Mouse (Mus musculus) heart, embryonic 10.5 days (tissue): ENCODE data around the gene Cdc42. TPM values are rescaled to one million over a fixed set of nuclear protein-coding genes. Genes with fewer than 3 reads are reported as not detected.
A peak's percentile ranks its signal among the peaks of the same experiment; 100 is the strongest.

Experiments used
- DNase-seq: peaks from one replicate; pipeline ENCODE4 v3.0.0-alpha.2; 2017; ENCODE audit warnings: low spot score
- H3K27ac ChIP-seq: fragments of 300-500 bp; sonication (generic); 2 replicates; pipeline ENCODE4 v1.5.1; 2016; ENCODE audit warnings: mild to moderate bottlenecking
- H3K27me3 ChIP-seq: fragments of 300-500 bp; sonication (generic); 2 replicates; pipeline ENCODE4 v1.6.1; 2016; ENCODE audit warnings: mild to moderate bottlenecking; ENCODE audit not compliant: poor library complexity, insufficient read depth, severe bottlenecking
- H3K36me3 ChIP-seq: fragments of 300-500 bp; sonication (generic); 2 replicates; pipeline ENCODE4 v1.6.1; 2016; ENCODE audit warnings: mild to moderate bottlenecking, moderate library complexity
- H3K4me1 ChIP-seq: fragments of 300-500 bp; sonication (generic); 2 replicates; pipeline ENCODE4 v1.6.1; 2016; ENCODE audit warnings: mild to moderate bottlenecking
- H3K4me3 ChIP-seq: fragments of 300-500 bp; sonication (generic); 2 replicates; pipeline ENCODE4 v1.5.1; 2016; ENCODE audit warnings: mild to moderate bottlenecking, moderate library complexity
- H3K9me3 ChIP-seq: fragments of 300-500 bp; sonication (generic); 2 replicates; pipeline ENCODE4 v1.6.1; 2016; ENCODE audit warnings: mild to moderate bottlenecking, moderate library complexity
- WGBS: fragments of 180-500 bp; shearing (Covaris S2); methylation state at CpG from one replicate; pipeline ENCODE4 v1.1.7; 2016; 5-methylcytosine and 5-hydroxymethylcytosine counted together
- polyA plus RNA-seq: library from polyadenylated mRNA; unstranded; fragments of >200 nt; fragmentation: Nextera tagmentation; extraction: Ambion mirVana; gene quantifications from 2 replicates; pipeline ENCODE4 v1.2.1, GENCODE M21; 2016

Cdc42 gene
- polyA plus RNA-seq, 1 experiment from 2014 or later = 560 TPM

DNA sequence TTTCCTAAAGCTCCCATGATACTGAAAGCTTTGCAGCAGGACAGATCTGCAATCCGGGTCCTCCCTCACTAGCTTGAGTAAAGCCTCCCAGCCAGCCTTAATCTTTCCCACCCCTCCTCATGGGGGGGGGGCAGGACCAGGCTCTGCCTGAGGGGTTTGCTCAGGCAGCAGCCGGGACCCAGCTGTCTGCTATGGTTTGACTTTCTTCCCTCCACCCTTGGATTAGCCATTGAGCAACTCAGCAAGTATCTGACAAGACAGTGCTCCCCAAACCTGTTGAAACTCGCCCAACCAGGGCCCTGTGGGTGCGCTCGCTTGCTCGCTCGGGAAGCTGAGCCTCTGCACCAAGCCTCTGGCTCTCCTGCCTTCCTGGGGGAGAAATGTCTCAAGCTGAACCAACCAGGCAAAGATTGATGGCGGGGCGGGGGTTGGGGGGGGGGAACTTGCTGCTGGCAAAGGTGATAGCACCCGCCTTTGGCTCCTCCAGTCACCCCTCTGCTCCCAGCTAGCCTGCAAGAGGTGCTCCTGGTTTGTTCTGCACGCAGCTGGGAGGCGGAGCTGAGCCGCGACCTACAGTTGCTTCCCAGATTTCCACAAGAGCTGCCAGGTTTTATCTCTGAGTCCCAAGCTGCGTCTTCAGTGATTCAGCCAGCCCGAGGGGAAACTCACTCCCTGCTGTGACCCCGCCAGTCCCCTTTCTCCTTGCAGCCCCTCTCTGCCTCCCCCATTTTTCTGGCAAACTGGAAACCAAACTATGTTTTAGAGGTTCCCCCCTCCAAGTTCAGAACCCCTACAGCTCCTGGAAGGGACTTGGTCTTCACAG lies 74.7 kb downstream of the Cdc42 start:
- Histone ChIP-seq H3K9me3 (no peaks in the 10 kb centered on the region), H3K27me3 (peaks cover 97% of the 10 kb centered on the region), H3K4me3 (peak overlapping the region; percentile 17), H3K4me1 (peaks cover 50% of the 10 kb centered on the region), H3K36me3 (no peaks in the 10 kb centered on the region), H3K27ac (no peak overlapping the region)
- no peak for DNase-seq
- 7% methylated on average over 17 of the region's 17 CpGs for WGBS

DNA sequence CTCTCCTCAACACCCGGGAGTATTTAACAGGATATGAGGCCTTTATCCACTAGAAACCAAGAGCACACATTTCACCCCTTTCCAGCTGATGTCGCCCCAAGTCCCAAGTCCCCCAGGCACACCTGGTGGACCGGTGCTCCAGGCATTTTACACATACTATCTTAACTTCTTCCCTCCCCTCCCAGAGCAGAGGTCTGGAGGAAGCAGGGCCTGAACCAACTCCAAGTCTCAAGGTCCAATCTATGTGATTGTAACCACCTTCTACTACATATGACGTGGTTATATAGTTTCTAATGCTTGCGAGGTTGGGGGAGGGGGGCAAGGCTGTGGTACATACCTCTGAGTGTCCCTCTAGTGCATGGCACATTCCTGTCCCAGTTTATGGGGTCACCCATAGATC lies 75.4 kb downstream of the Cdc42 start:
- H3K36me3 ChIP-seq = no peaks in the 10 kb centered on the region
- peaks cover 97% of the 10 kb centered on the region for H3K27me3 ChIP-seq
- 75% methylated on average over 5 of the region's 5 CpGs for WGBS
- no peak overlapping the region for H3K27ac ChIP-seq
- no peak overlapping the region for H3K4me3 ChIP-seq
- DNase-seq = no peak
- no peaks in the 10 kb centered on the region for H3K9me3 ChIP-seq
- H3K4me1 ChIP-seq = peaks cover 48% of the 10 kb centered on the region

DNA sequence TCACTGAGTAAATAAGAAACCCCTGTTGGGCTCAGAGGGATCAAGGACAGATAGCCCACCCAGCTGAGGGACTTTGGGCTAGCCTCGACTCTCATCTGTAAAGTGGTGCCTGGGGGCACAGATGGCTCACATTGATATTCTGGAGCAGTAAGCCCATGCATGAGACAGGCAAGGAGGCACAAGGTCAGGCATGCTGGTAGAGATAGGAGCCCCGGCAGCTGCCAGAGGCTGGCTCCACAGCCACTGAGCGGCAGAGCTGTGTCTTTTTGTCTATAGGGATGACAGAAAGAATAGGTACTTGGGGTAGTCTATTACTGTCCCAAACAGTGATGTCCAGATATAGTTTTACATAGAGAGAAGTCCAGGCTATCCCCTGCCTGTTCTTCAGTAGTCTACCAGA lies 76.2 kb downstream of the Cdc42 start:
- WGBS = 73% methylated on average over 3 of the region's 3 CpGs
- Histone ChIP-seq H3K4me1 (peaks cover 48% of the 10 kb centered on the region), H3K9me3 (no peaks in the 10 kb centered on the region), H3K27ac (no peak overlapping the region), H3K4me3 (no peak overlapping the region), H3K27me3 (peaks cover 97% of the 10 kb centered on the region), H3K36me3 (no peaks in the 10 kb centered on the region)
- DNase-seq = no peak

DNA sequence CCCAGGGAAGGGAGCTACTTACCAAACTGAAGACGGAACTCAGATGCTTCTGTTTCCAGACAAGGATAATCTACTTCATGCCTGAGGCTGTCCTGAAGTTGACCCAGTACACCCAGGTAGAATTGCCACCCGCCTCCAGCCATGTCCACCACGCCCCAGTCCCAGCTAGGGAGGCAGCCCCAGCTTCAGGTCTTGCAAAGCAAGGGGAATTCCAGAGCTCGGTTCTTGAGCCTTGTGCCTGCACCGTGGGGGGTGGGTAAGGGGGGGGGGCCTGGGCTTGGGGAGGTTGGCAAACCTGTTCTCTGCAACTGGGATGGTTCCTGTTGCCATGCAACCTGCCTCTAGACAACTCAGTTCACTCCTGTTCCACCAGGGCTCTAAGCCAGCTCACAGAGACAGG lies 78.2 kb downstream of the Cdc42 start:
- no peak overlapping the region for H3K4me3 ChIP-seq
- H3K27ac ChIP-seq = no peak overlapping the region
- peaks cover 99% of the 10 kb centered on the region for H3K27me3 ChIP-seq
- no peaks in the 10 kb centered on the region for H3K9me3 ChIP-seq
- no peak for DNase-seq
- 25% methylated on average over 5 of the region's 5 CpGs for WGBS
- H3K4me1 ChIP-seq = peaks cover 45% of the 10 kb centered on the region
- no peaks in the 10 kb centered on the region for H3K36me3 ChIP-seq

DNA sequence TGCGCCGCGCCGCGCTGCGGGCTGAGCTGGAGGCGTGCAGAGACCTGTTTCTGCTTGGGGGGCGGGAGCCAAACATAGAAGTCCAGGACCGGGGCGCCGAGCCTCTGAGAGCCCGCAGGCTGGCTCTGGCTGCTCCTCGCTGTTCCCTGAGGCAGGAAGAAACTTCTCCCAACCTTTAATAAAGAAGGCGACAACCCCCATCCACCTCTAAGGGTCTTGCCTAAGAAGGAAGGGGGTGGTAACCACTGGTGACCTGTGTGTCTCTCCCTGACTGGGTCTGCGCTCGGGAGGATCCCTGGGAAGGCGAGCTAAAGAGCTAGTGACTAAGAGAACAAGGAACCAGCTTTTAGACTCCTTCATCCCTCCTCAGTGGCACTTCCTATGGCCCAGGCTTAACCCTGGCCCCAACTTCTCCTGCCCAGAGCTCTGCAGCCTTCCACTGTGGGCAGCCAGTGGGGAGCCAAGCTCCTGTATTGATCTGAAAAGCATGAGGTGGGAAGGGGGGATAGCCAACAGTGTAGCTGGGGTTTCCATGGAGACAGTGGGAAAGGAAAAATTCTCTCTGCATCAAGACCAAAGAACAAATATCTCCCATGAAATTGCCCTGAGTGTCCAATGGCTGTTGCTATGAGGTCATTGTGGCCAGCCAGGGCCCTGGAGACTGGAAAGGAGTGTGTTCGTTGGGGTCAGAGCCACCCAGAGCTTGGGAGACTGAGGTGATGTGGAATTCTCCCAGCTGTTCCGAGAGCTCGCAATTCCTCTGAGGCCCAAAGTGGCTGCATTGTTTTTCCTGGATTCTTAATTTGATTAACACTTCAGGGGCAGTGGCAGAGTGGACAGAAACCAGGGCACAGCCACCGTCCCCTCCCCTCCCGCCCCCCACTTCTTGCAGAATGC lies 79.1 kb downstream of the Cdc42 start:
- 3% methylated on average over 22 of the region's 22 CpGs for WGBS

DNA sequence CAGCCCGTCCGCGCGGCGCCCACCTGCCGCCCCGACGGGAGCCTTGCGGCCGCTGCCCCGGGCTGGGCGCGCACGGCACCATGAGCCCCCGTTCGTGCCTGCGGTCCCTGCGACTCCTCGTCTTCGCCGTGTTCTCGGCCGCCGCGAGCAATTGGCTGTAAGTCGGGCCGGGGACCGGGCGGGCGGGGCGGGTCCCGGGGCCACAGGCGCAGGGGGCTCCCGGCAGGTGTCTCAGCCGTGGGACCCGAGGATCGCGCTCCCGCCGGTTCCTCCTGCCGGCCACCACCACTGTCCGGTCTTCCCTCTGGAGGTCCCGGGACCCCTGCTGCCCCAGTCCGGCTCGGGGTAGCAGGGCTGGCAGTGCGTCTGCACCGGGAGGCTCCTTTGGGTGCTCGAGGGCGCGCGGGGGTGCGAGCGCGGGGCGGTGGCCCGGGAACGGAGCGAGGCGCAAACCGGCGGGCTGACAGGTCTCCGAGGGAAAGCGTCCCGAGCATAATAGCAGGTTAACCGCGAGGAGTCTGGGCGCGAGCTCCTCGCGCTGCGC lies 79.8 kb downstream of the Cdc42 start:
- no peaks in the 10 kb centered on the region for H3K36me3 ChIP-seq
- no peak for DNase-seq
- H3K27me3 ChIP-seq = peaks cover 88% of the 10 kb centered on the region
- H3K4me3 ChIP-seq = peak overlapping the region; percentile 70
- peaks cover 44% of the 10 kb centered on the region for H3K4me1 ChIP-seq
- WGBS = under 1% methylated on average over 61 of the region's 71 CpGs
- H3K27ac ChIP-seq = peak overlapping the region; percentile 65
- H3K9me3 ChIP-seq = no peaks in the 10 kb centered on the region

More for the DNA sequence above, 79.1 kb downstream of the Cdc42 start:
- Histone ChIP-seq H3K9me3 (no peaks in the 10 kb centered on the region), H3K27me3 (peaks cover 92% of the 10 kb centered on the region), H3K4me1 (peaks cover 51% of the 10 kb centered on the region), H3K4me3 (peak overlapping the region; percentile 70), H3K27ac (peak overlapping the region; percentile 65), H3K36me3 (no peaks in the 10 kb centered on the region)
- DNase-seq = no peak

DNA sequence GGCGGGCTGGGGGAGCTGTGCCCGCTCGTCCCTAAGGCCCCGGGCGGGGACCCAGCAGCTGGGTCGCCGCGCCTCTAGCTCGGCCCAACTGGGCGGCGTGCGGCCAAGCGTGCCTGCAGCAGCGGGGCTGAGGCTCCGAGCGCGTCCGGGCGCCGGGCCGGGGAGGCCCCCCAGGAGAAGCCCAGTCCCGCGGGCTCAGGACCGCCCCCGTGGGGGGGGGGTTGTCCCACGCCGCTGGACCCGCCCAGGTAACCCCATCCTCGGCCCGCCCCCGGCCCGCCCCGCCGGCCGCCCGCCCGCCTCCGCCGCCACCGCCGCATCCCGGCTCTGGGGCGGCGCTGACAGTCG lies 80.4 kb downstream of the Cdc42 start, which contains the start of gene Wnt4:
TSS of gene Wnt4 (plus strand) at position 324 of the 348 bp plus-strand sequence.
- Histone ChIP-seq H3K4me1 (peaks cover 40% of the 10 kb centered on the region), H3K36me3 (no peaks in the 10 kb centered on the region), H3K4me3 (peak within 1 kb of the TSS; percentile 70), H3K27ac (peak within 1 kb of the TSS; percentile 80), H3K9me3 (no peaks in the 10 kb centered on the region), H3K27me3 (peaks cover 83% of the 10 kb centered on the region)
- no peak for DNase-seq
- WGBS = 8% methylated on average over 41 of the region's 45 CpGs

DNA sequence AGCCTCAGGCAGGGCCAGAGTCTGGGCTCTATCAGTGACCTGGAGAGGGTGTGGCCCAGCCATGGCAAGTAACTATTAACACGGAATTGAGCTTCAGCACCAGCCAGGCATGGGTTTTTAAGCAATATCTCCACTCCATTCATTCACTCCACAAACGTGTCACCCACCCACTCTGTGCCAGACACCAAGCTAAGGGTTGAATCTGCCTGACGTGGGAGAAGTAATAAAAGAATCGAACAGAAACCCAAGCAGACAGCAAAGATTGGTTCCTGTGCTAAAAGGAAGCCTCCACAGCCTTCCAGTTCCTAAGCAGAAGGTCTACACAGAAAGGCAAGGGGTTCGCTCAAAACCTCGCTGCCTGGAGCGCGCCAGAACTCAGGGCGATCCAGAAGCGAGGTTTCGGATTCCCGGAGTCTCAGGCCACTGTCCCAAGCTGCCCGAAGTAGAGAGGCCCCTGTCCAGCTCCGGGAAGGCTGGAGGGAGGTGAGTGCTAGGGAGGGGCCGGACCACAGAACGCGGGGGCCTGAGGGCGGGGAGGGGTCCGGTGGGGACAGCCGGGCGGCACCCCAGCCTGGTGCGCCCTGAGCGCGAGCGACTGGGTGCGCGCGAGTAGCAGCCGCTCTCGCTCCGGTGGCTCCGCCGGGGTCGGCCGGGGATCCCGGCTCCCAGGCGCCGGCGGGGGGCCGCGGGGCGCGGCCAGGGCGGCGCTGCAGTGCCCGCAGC lies 80.9 kb downstream of the Cdc42 start:
- no peak for DNase-seq
- Histone ChIP-seq H3K36me3 (no peaks in the 10 kb centered on the region), H3K9me3 (no peaks in the 10 kb centered on the region), H3K27me3 (peaks cover 81% of the 10 kb centered on the region), H3K27ac (peak overlapping the region; percentile 80), H3K4me3 (peak overlapping the region; percentile 70), H3K4me1 (peaks cover 40% of the 10 kb centered on the region)
- WGBS = 2% methylated on average over 46 of the region's 46 CpGs

DNA sequence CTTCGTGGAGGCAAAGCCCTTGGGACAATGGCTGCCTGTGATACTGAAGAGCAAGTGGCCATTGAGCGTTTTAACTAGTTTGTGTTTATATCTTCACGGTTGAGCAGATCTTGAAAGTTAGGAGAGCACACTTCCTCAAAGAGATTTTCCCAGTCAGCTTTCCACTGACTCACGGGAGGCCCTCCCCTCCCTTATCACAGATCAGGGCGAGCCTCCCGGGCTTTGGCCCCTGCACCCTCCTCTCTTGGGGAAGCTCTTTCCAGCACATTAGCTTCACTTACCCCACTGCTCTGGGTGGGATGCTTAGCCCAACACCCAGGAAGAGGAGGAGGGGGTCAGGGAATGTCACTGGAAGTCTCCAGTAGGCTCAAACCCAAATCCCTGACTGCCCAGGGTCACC lies 83.2 kb downstream of the Cdc42 start:
- H3K27ac ChIP-seq = no peak overlapping the region
- no peak for DNase-seq

DNA sequence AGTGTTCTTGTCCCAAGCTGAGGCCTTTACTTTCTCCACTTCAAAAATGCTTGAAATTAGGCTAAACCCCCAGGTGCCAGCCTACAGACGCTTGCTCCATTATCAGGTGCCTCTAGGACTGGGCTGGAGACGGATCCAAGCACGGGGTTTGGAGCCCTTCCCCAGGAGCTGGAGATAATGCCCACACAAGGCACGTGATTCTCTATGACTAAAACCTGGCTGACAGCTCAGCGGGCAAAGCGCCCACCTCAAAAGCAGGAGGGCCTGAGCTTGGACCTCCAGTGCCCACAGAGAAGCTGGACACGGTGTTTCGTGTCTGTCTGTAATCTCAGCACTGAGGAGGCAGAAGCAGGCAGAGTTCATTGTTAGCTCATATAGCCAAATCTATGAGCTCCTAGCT lies 85.7 kb downstream of the Cdc42 start:
- peaks cover 55% of the 10 kb centered on the region for H3K27me3 ChIP-seq
- H3K4me3 ChIP-seq = no peak overlapping the region
- H3K9me3 ChIP-seq = no peaks in the 10 kb centered on the region
- peaks cover 19% of the 10 kb centered on the region for H3K4me1 ChIP-seq
- H3K27ac ChIP-seq = no peak overlapping the region
- 74% methylated on average over 8 of the region's 8 CpGs for WGBS
- no peaks in the 10 kb centered on the region for H3K36me3 ChIP-seq
- DNase-seq = no peak

More for the DNA sequence above, 83.2 kb downstream of the Cdc42 start:
- peaks cover 37% of the 10 kb centered on the region for H3K4me1 ChIP-seq
- no peaks in the 10 kb centered on the region for H3K9me3 ChIP-seq
- H3K27me3 ChIP-seq = peaks cover 64% of the 10 kb centered on the region
- WGBS = 7% methylated on average over 6 of the region's 6 CpGs
- no peak overlapping the region for H3K4me3 ChIP-seq
- no peaks in the 10 kb centered on the region for H3K36me3 ChIP-seq
